Mouse (Mus musculus) midbrain, embryonic 12.5 days (tissue): ENCODE measurements around the gene Lbr. TPM values are rescaled to one million over a fixed set of nuclear protein-coding genes. Genes with fewer than 3 reads are reported as not detected.

Experiments
- ATAC-seq: fragments of 200-750 bp; cut with Nextera tagmentation; 2 replicates; pipeline ENCODE4 v1.8.0; 2017; ENCODE audit warnings: low read depth, moderate TSS enrichment, moderate library complexity; ENCODE audit not compliant: low FRiP score
- H3K27ac ChIP-seq: fragments of 300-500 bp; sonication (generic); replicated peaks from 2 replicates; pipeline ENCODE4 v1.5.1; 2016; ENCODE audit warnings: mild to moderate bottlenecking
- H3K27me3 ChIP-seq: fragments of 300-500 bp; sonication (generic); 2 replicates; pipeline ENCODE4 v1.6.1; 2016; ENCODE audit warnings: mild to moderate bottlenecking
- H3K36me3 ChIP-seq: fragments of 300-500 bp; sonication (generic); 2 replicates; pipeline ENCODE4 v1.6.1; 2016
- H3K4me1 ChIP-seq: fragments of 300-500 bp; sonication (generic); 2 replicates; pipeline ENCODE4 v1.6.1; 2016
- H3K4me2 ChIP-seq: fragments of 300-500 bp; sonication (generic); replicated peaks from 2 replicates; pipeline ENCODE4 v1.6.1; 2016; ENCODE audit warnings: mild to moderate bottlenecking, moderate library complexity
- H3K4me3 ChIP-seq: fragments of 300-500 bp; sonication (generic); 2 replicates; pipeline ENCODE4 v1.5.1; 2016; ENCODE audit warnings: mild to moderate bottlenecking
- H3K9ac ChIP-seq: fragments of 300-500 bp; sonication (generic); replicated peaks from 2 replicates; pipeline ENCODE4 v1.6.1; 2016; ENCODE audit warnings: mild to moderate bottlenecking, moderate library complexity
- H3K9me3 ChIP-seq: fragments of 300-500 bp; sonication (generic); 2 replicates; pipeline ENCODE4 v1.6.1; 2016; ENCODE audit warnings: mild to moderate bottlenecking
- WGBS: fragments of 180-500 bp; shearing (Covaris S2); methylation state at CpG from one replicate; pipeline ENCODE4 v1.1.7; 2016; 5-methylcytosine and 5-hydroxymethylcytosine counted together
- polyA plus RNA-seq: library from polyadenylated mRNA; unstranded; fragments of >200 nt; fragmentation: Nextera tagmentation; extraction: Ambion mirVana; gene quantifications from 2 replicates; pipeline ENCODE4 v1.2.1, GENCODE M21; 2016

The Lbr gene
- polyA plus RNA-seq, 1 experiment from 2014 or later, result 146 TPM

DNA sequence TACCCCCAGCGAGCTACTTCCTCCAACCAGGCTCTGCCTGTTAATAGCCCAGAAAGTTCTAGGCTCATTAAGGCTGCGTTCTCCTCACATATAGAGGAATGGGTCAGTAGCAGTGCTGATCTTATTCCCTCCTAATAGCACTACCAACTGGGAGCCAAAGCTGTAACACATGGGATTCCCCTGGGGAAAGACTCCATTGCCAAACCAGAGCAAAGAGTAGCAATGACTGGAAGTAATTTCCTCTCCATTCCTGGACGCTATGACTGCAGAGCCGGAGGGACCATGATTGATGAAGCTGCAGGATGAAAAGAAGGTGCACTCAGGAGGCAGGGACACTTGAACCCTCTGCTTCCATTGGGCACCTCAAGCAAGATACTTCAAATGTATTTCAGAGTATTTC is 7.6 kb upstream of the Lbr start:
- no peak overlapping the region for H3K27ac ChIP-seq
- peaks cover 11% of the 10 kb centered on the region; the same call in 1 of the 2 replicates for H3K27me3 ChIP-seq
- H3K36me3 ChIP-seq, result no peaks in the 10 kb centered on the region
- ATAC-seq, result no peak
- no peak overlapping the region for H3K9ac ChIP-seq
- no peaks in the 10 kb centered on the region for H3K9me3 ChIP-seq
- 90% methylated on average over 4 of the region's 4 CpGs for WGBS
- no peak overlapping the region for H3K4me3 ChIP-seq
- peaks cover 8% of the 10 kb centered on the region; the same call in 1 of the 2 replicates for H3K4me1 ChIP-seq
- no peak overlapping the region for H3K4me2 ChIP-seq

DNA sequence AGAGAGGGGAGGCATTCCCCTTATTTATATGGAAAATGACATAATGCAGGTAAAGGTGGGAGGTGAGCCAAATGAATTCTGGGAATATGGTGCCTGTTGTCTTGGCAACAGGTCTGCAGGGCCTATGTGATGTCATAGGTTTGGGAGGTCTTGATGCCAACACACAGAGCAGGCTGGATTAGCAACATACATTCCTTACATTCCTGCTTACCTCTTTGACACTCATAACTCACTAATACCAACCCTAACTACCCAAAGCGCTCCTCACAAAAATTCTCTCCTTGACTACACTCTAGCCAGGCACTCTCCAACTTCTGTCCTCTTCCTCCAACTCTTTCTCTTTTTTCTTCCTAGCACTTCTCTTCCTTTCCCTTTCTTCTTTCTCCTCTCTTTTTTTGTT is 5.4 kb upstream of the Lbr start:
- no peak overlapping the region for H3K4me3 ChIP-seq
- no peaks in the 10 kb centered on the region for H3K36me3 ChIP-seq
- no peak overlapping the region for H3K27ac ChIP-seq
- WGBS, result 91% methylated on average over 1 of the region's 1 CpGs
- H3K9ac ChIP-seq, result no peak overlapping the region
- no peaks in the 10 kb centered on the region for H3K9me3 ChIP-seq
- no peak for ATAC-seq
- H3K4me2 ChIP-seq, result no peak overlapping the region
- H3K27me3 ChIP-seq, result peaks cover 11% of the 10 kb centered on the region; the same call in 1 of the 2 replicates
- peaks cover 6% of the 10 kb centered on the region for H3K4me1 ChIP-seq

DNA sequence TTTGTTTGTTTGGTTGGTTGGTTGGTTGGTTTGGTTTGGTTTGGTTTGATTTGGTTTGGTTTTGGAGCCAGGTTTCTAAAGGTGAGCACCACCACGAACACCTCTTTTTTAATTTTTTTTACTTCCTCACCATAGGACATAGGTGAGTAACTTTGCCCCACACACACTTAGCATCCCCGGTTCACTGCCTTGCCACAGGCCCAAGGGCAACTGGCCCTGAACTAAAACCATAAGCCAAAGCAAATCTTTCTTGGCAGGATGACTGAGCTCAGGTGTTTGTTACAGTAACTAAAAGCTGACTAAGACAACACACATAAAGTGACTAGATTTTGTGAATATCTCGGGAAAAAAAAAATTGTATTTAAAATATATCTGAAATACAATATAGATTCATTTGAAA is 4.5 kb upstream of the Lbr start:
- 95% methylated on average over 3 of the region's 3 CpGs for WGBS
- H3K9ac ChIP-seq, result no peak overlapping the region
- no peaks in the 10 kb centered on the region for H3K36me3 ChIP-seq
- no peak for ATAC-seq
- H3K4me1 ChIP-seq, result peaks cover 8% of the 10 kb centered on the region
- H3K9me3 ChIP-seq, result no peaks in the 10 kb centered on the region
- H3K4me2 ChIP-seq, result no peak overlapping the region
- H3K27ac ChIP-seq, result no peak overlapping the region
- peaks cover 4% of the 10 kb centered on the region; the same call in 1 of the 2 replicates for H3K27me3 ChIP-seq
- H3K4me3 ChIP-seq, result no peak overlapping the region

DNA sequence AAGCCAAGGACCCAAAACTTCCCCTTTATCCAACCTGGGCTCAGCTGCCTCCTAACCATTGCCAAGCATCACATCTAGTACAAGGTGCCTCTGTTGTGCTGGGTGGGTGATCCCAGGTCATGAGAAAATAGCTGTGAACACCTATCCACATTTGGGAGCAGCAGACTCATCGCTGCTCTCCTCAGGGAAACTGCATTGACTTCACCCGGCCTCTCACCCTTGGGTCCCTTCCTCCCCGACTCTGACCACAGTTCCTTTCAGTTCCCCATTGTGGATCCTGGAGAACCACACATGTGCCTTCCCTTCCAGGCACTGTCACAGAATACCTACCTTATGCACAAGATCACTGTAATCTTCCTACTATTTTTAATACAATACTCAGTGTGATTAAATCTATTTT is 2.9 kb upstream of the Lbr start:
- 86% methylated on average over 3 of the region's 3 CpGs for WGBS
- Histone ChIP-seq H3K27ac (no peak overlapping the region), H3K9me3 (no peaks in the 10 kb centered on the region), H3K4me2 (no peak overlapping the region), H3K4me1 (peaks cover 13% of the 10 kb centered on the region), H3K4me3 (no peak overlapping the region), H3K27me3 (peaks cover 4% of the 10 kb centered on the region; the same call in 1 of the 2 replicates), H3K9ac (no peak overlapping the region), H3K36me3 (no peaks in the 10 kb centered on the region)
- ATAC-seq, result no peak

DNA sequence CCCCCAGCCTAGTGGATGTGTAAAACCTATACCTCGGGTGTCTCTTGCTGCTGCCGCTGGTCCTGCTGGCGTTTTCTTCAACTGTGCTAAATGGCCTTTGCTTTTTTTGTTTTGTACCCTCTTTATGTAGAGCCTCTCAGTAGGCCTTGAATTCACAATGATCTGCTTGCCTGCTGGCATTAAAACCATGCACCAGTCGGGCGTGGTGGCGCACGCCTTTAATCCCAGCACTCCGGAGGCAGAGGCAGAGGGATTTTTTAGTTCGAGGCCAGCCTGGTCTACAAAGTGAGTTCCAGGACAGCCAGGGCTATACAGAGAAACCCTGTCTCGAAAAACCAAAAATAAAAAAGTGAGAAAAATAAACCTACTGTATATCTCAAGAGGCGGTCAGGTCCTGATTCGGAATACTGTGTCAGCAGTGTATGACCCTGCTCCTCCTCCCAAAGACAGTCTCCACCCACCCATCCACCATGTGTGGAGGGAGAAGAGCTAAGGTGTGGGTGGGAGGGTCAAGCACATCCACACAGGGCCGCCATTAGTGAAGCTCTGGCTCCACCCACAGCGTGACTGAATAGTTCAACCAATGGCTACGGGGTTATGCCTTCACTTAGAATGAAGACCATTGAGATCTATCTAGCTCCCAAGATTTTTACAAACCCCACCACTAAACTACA is 2.2 kb upstream of the Lbr start:
- H3K27ac ChIP-seq, result no peak overlapping the region
- no peaks in the 10 kb centered on the region for H3K9me3 ChIP-seq
- H3K4me2 ChIP-seq, result no peak overlapping the region
- H3K27me3 ChIP-seq, result peaks cover 4% of the 10 kb centered on the region; the same call in 1 of the 2 replicates
- no peaks in the 10 kb centered on the region for H3K36me3 ChIP-seq
- no peak overlapping the region for H3K9ac ChIP-seq
- WGBS, result 66% methylated on average over 15 of the region's 15 CpGs
- H3K4me1 ChIP-seq, result peaks cover 20% of the 10 kb centered on the region
- H3K4me3 ChIP-seq, result no peak overlapping the region
- ATAC-seq, result no peak

DNA sequence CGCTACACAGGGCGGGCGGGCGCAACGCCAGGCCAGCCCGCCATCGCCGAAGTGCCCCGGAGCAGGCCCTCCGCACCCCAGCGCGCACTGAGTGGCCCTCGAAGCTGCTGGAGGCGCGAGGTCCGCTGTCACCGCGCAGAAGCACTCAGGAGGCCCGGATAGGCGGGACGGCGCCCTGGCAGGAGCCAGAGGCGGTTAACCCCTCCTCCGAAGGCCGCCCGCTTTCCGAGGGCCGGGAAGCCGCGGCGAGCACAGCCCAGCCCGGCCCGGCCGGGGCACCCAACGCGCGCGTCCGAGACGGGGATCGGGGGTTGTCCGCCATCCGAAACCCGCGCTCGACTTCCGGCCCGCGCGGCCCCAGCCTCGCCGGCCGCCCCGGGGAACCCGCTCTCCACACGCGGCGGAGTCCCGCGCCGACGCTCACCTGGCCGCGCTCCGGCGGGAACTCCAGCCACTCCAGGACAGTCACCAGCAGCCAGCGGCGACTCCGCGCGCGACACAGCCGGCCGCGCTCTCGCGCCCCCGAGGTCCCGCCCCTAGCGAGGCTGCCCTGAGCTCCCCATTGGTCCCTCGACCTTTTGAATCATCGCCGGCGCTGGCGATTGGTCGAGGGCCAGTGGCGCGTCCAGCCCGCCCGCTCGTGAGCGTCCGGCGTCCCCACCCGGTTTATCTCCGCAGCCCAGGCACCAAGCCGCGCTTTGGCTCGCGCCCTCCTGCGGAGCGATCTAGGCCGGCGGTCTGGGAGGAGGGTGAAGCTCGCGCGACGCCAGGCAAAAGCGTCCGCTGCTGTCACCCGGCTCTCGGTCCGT is 778 bp downstream of the Lbr start:
- H3K36me3 ChIP-seq, result peaks cover 5% of the 10 kb centered on the region
- H3K27ac ChIP-seq, result peak overlapping the region; percentile 94
- peak overlapping the region; percentile 78 for H3K4me2 ChIP-seq
- peak overlapping the region; percentile 95 for H3K4me3 ChIP-seq
- H3K9me3 ChIP-seq, result no peaks in the 10 kb centered on the region
- peak; percentile 99 for ATAC-seq
- under 1% methylated on average over 109 of the region's 113 CpGs for WGBS
- H3K27me3 ChIP-seq, result peaks cover 4% of the 10 kb centered on the region; the same call in 1 of the 2 replicates
- H3K4me1 ChIP-seq, result peaks cover 33% of the 10 kb centered on the region
- H3K9ac ChIP-seq, result peak overlapping the region; percentile 96

DNA sequence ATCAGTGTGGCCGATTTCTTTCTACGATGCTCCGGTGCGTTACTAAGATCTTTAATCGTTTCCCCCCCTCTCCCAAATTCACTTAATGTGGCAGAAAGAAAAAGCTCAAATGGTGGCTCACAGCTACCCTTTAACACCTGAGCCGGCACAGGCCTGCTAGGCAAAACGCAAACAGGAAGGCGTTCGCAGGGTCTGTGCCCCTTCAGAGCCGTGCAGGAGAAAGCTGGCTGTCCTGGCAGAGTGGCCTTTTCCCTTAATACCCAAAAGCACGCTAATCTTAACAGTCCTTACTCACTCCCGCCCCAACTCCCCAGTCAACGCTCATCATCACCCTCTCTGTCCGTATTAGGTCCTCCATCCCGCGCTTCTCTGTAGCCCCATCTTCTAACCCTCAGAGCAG is 1.4 kb downstream of the Lbr start:
- Histone ChIP-seq H3K27ac (peak overlapping the region; percentile 94), H3K36me3 (peaks cover 12% of the 10 kb centered on the region), H3K9me3 (no peaks in the 10 kb centered on the region), H3K9ac (peak overlapping the region; percentile 96), H3K4me3 (peak overlapping the region; percentile 95), H3K4me1 (peaks cover 33% of the 10 kb centered on the region), H3K4me2 (peak overlapping the region; percentile 78), H3K27me3 (peaks cover 4% of the 10 kb centered on the region; the same call in 1 of the 2 replicates)
- no peak; the same call in 1 of the 2 replicates for ATAC-seq
- WGBS, result under 1% methylated on average over 16 of the region's 16 CpGs

DNA sequence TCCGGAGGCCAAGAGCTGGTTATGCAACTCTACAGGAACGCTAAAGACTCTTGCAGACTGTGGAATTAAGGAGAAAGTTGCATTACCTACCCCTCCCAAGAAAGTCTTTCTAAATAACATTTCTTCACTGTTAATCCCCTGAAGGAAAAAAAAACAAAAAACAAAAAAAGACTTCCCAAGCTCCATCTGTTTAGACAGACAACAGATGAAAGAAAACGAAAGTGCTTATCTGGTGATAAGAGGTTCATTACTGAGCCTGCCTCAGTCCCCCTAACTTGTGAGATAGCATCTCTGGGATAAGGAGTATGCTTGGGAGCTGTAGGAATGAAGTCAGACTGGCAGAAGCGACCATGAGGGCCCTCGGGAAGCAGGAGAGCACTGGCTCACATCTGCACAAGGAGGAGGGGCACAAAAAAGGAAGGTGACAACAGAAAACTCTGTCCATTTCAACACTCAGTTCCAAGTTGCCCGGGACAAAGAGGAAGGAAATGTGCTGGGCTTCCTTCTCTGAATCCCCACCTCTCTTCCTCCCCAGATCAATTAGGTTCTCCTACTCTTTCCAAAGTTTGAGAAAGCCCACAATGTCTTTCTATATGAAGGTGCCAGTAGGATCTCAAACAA is 3.0 kb downstream of the Lbr start:
- Histone ChIP-seq H3K36me3 (peaks cover 27% of the 10 kb centered on the region), H3K27ac (no peak overlapping the region), H3K27me3 (peaks cover 4% of the 10 kb centered on the region; the same call in 1 of the 2 replicates), H3K9ac (peak overlapping the region; percentile 43), H3K4me2 (peak overlapping the region; percentile 78), H3K9me3 (no peaks in the 10 kb centered on the region), H3K4me1 (peaks cover 33% of the 10 kb centered on the region), H3K4me3 (peak overlapping the region; percentile 95)
- ATAC-seq, result no peak
- WGBS, result 16% methylated on average over 6 of the region's 6 CpGs

DNA sequence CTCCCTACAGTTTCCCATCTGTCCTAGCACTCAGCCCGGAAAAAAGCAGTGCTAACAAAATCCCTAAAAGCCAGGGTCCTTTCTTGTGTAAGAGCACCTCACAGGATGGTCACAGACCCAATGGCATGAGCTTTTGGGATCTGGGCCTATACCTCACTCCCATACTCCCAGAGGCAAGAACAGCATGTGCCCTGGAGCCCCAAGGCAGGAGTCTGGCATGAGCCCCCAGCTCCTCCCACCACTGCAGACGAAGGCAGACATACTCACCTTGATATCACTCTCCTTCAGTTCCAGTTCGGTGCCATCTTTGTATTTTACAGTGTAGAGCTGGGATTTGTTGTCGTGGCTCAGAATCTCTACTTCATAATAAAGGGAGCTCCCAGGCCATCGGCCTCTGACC is 4.7 kb downstream of the Lbr start:
- Histone ChIP-seq H3K4me3 (no peak overlapping the region), H3K27me3 (no peaks in the 10 kb centered on the region), H3K9ac (no peak overlapping the region), H3K4me1 (peaks cover 29% of the 10 kb centered on the region), H3K27ac (no peak overlapping the region), H3K9me3 (no peaks in the 10 kb centered on the region), H3K36me3 (peaks cover 41% of the 10 kb centered on the region), H3K4me2 (no peak overlapping the region)
- WGBS, result 82% methylated on average over 5 of the region's 5 CpGs
- no peak for ATAC-seq

DNA sequence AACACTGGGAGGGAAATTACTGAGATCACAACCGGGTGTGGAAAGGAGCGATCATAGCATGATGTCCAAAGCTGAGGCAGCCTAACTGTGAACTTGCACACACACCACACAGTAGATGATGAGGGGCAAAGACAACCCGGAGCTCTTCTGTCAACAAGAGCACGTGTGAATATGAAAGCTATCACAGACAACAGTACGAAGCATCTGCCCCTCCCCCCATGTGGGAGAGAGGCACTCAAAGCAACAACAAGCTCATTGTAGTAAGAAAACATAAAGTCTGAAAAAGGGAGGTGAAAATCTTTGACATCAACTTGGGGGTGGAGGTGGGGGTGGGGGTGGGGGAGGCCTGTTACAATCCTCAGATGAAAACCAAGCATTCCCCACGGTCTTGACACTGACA is 9.7 kb downstream of the Lbr start:
- Histone ChIP-seq H3K4me2 (no peak overlapping the region), H3K27ac (no peak overlapping the region), H3K9me3 (no peaks in the 10 kb centered on the region), H3K27me3 (no peaks in the 10 kb centered on the region), H3K36me3 (peaks cover 86% of the 10 kb centered on the region), H3K4me3 (no peak overlapping the region), H3K9ac (no peak overlapping the region), H3K4me1 (0 out of 2 replicates have a peak, but pooled peaks cover 2% of the 10 kb centered on the region)
- 93% methylated on average over 6 of the region's 6 CpGs for WGBS
- ATAC-seq, result no peak

DNA sequence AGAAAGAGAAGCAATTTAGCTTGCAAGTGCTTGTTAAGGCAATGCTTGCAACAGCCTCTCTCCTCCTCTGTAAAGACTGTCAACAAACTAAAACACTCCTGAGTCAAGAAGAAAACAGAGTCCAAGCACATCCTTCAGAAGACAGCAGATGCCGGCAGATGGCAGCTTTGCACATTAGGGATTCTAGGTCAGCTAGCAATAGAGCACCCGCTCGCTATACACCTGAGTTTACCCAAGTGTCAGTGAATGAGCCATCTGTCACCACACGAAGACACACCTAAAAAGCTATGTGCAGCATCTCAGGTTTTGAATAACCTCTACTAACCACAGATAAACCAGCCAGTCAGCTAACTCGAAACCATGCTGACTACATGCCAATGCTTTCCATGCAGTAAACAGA is 10.1 kb downstream of the Lbr start:
- Histone ChIP-seq H3K36me3 (peaks cover 90% of the 10 kb centered on the region), H3K9ac (no peak overlapping the region), H3K4me3 (no peak overlapping the region), H3K4me2 (no peak overlapping the region), H3K27me3 (no peaks in the 10 kb centered on the region), H3K9me3 (no peaks in the 10 kb centered on the region), H3K27ac (no peak overlapping the region), H3K4me1 (no peaks in the 10 kb centered on the region)
- 95% methylated on average over 5 of the region's 5 CpGs for WGBS
- no peak for ATAC-seq

DNA sequence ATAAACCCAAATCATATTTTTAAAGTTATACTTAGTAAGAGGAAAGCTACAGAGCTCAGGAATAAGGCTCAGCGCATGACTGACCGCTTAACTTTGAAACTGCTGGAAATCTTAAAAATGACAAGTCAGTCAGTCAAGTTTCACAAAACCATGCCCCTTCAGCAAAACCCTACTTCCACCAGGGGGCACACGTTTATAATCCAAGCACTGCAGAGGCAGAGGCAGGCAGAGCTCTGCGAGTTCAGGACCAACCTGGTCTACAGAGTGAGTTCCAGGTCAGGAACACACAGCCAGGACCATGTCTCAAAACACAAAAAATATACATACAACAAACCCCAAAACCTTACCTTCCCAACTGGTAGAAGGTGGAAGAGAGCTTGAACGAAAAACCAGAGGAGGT is 14.5 kb downstream of the Lbr start:
- Histone ChIP-seq H3K4me1 (no peaks in the 10 kb centered on the region), H3K36me3 (peaks cover 94% of the 10 kb centered on the region), H3K27me3 (no peaks in the 10 kb centered on the region), H3K4me3 (no peak overlapping the region), H3K9me3 (no peaks in the 10 kb centered on the region), H3K4me2 (no peak overlapping the region), H3K27ac (no peak overlapping the region), H3K9ac (no peak overlapping the region)
- 92% methylated on average over 5 of the region's 5 CpGs for WGBS
- ATAC-seq, result no peak
